Mouse (Mus musculus): ENCODE results near the gene Hist1h2bc. TPM values are rescaled to one million over a fixed set of nuclear protein-coding genes. Genes with fewer than 3 reads are reported as not detected.

Gene Hist1h2bc
- polyA plus RNA-seq, 1 experiment: 55.6 TPM

GRCm38 (mm10) chr13:23740910-23741309 is 56.9 kb downstream of the Hist1h2bc start:
- no peak for TF ChIP-seq POLR2A (IDR thresholded peaks at IDR 0.05; ENCODE audit: low read depth, low read length)
- TF ChIP-seq CTCF (IDR thresholded peaks at IDR 0.05; ENCODE audit: borderline replicate concordance, insufficient read depth, low read length): no peak
- Histone ChIP-seq H3K4me3 (ENCODE audit: insufficient read depth, low read length) (no peak overlapping the region), H3K27ac (ENCODE audit: insufficient read depth, low read length) (no peak overlapping the region), H3K4me1 (ENCODE audit: control insufficient read depth, insufficient read depth, low read length) (peaks cover 6% of the 10 kb centered on the region; the same call in 1 of the 2 replicates)

DNA sequence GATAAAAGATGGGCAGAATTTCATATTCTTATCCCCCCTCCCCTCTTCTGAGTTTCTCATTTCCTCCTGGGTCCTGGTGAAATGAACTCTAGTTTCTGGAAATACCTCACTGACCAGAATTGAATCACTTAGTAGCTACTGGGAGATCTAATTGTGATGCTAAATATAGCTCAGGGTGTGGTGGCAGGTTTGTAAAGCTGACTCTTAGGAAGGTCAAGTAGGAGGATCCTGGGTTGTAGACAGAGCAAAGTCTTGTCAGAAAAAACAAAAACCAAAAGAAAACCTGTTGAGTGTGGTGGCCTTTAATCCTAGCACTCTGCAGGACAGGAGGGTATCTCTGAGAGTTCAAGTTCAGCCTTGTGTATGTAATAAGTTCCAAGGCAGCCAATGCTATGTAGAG is 58.0 kb downstream of the Hist1h2bc start:
- Histone ChIP-seq H3K4me1 (ENCODE audit: control insufficient read depth, insufficient read depth, low read length) (peaks cover 6% of the 10 kb centered on the region; the same call in 1 of the 2 replicates), H3K4me3 (ENCODE audit: insufficient read depth, low read length) (no peak overlapping the region), H3K27ac (ENCODE audit: insufficient read depth, low read length) (no peak overlapping the region)
- TF ChIP-seq POLR2A (IDR thresholded peaks at IDR 0.05; ENCODE audit: low read depth, low read length) (no peak), CTCF (IDR thresholded peaks at IDR 0.05; ENCODE audit: borderline replicate concordance, insufficient read depth, low read length) (no peak)

Other genes with a start within 250 kb of the Hist1h2bc start
- gene Btn1a1, start 218.3 kb upstream of the Hist1h2bc start, polyA plus RNA-seq (2011; ENCODE audit: insufficient read length, low read depth, missing spikeins): not detected in 2 replicates
- gene Btn2a2, start 195.3 kb upstream of the Hist1h2bc start, polyA plus RNA-seq (2011; ENCODE audit: insufficient read length, low read depth, missing spikeins): not detected in 2 replicates
- 8.1 and 10.5 TPM in 2 replicates for gene Hist1h4h, start 153.1 kb upstream of the Hist1h2bc start, polyA plus RNA-seq (2011; ENCODE audit: insufficient read length, low read depth, missing spikeins)
- gene Hist1h2af, start 150.3 kb upstream of the Hist1h2bc start, polyA plus RNA-seq (2011; ENCODE audit: insufficient read length, low read depth, missing spikeins): 12.7 and 20.4 TPM in 2 replicates
- 5.7 TPM in 1 of 2 replicates, not detected in the other for gene Hist1h3g, start 148.8 kb upstream of the Hist1h2bc start, polyA plus RNA-seq (2011; ENCODE audit: insufficient read length, low read depth, missing spikeins)
- gene Hist1h2bh, start 140.8 kb upstream of the Hist1h2bc start, polyA plus RNA-seq (2011; ENCODE audit: insufficient read length, low read depth, missing spikeins): 1.8 and 4.0 TPM in 2 replicates
- gene Hist1h3f, start 140.1 kb upstream of the Hist1h2bc start, polyA plus RNA-seq (2011; ENCODE audit: insufficient read length, low read depth, missing spikeins): 0.61 and 0.70 TPM in 2 replicates
- gene Hist1h4f, start 132.6 kb upstream of the Hist1h2bc start, polyA plus RNA-seq (2011; ENCODE audit: insufficient read length, low read depth, missing spikeins): 9.6 and 18.1 TPM in 2 replicates
- gene Hist1h1d, start 130.9 kb upstream of the Hist1h2bc start, polyA plus RNA-seq (2011; ENCODE audit: insufficient read length, low read depth, missing spikeins): 0.83 and 2.7 TPM in 2 replicates
- gene Hist1h3e, start 121.8 kb upstream of the Hist1h2bc start, polyA plus RNA-seq (2011; ENCODE audit: insufficient read length, low read depth, missing spikeins): 2.4 and 3.4 TPM in 2 replicates
- gene Hist1h2ae, start 113.0 kb upstream of the Hist1h2bc start, polyA plus RNA-seq (2011; ENCODE audit: insufficient read length, low read depth, missing spikeins): 3.4 and 6.0 TPM in 2 replicates
- gene Hist1h2bg, start 112.8 kb upstream of the Hist1h2bc start, polyA plus RNA-seq (2011; ENCODE audit: insufficient read length, low read depth, missing spikeins): 12.6 and 22.6 TPM in 2 replicates
- gene Hist1h2bf, start 110.0 kb upstream of the Hist1h2bc start, polyA plus RNA-seq (2011; ENCODE audit: insufficient read length, low read depth, missing spikeins): 5.7 and 6.4 TPM in 2 replicates
- gene Hist1h2ad, start 109.8 kb upstream of the Hist1h2bc start, polyA plus RNA-seq (2011; ENCODE audit: insufficient read length, low read depth, missing spikeins): 2.9 and 3.0 TPM in 2 replicates
- 2.4 and 5.1 TPM in 2 replicates for gene Hist1h3d, start 108.4 kb upstream of the Hist1h2bc start, polyA plus RNA-seq (2011; ENCODE audit: insufficient read length, low read depth, missing spikeins)
- gene Hist1h4d, start 102.6 kb upstream of the Hist1h2bc start, polyA plus RNA-seq (2011; ENCODE audit: insufficient read length, low read depth, missing spikeins): 3.7 and 6.8 TPM in 2 replicates
- gene Hist1h2be, start 63.1 kb upstream of the Hist1h2bc start, polyA plus RNA-seq (2011; ENCODE audit: insufficient read length, low read depth, missing spikeins): 2.2 and 4.1 TPM in 2 replicates
- gene Hist1h1e, start 61.6 kb upstream of the Hist1h2bc start, polyA plus RNA-seq (2011; ENCODE audit: insufficient read length, low read depth, missing spikeins): 3.8 and 8.8 TPM in 2 replicates
- 0.79 and 0.82 TPM in 2 replicates for gene Hist1h2ac, start 251 bp upstream of the Hist1h2bc start, polyA plus RNA-seq (2011; ENCODE audit: insufficient read length, low read depth, missing spikeins)
- gene Hist1h1t, start 11.6 kb downstream of the Hist1h2bc start, polyA plus RNA-seq (2011; ENCODE audit: insufficient read length, low read depth, missing spikeins): not detected in 2 replicates
- gene Hist1h4c, start 14.3 kb downstream of the Hist1h2bc start, polyA plus RNA-seq (2011; ENCODE audit: insufficient read length, low read depth, missing spikeins): 2.8 and 3.8 TPM in 2 replicates
- gene Hfe, start 26.7 kb downstream of the Hist1h2bc start, polyA plus RNA-seq (2011; ENCODE audit: insufficient read length, low read depth, missing spikeins): 4.6 and 7.9 TPM in 2 replicates
- 69.4 and 72.0 TPM in 2 replicates for gene Hist1h1c, start 54.6 kb downstream of the Hist1h2bc start, polyA plus RNA-seq (2011; ENCODE audit: insufficient read length, low read depth, missing spikeins)
- 2.6 and 5.4 TPM in 2 replicates for gene Hist1h3c, start 61.4 kb downstream of the Hist1h2bc start, polyA plus RNA-seq (2011; ENCODE audit: insufficient read length, low read depth, missing spikeins)
- gene Hist1h2bb, start 62.5 kb downstream of the Hist1h2bc start, polyA plus RNA-seq (2011; ENCODE audit: insufficient read length, low read depth, missing spikeins): 4.2 and 5.7 TPM in 2 replicates
- 10.0 and 12.3 TPM in 2 replicates for gene Hist1h2ab, start 66.9 kb downstream of the Hist1h2bc start, polyA plus RNA-seq (2011; ENCODE audit: insufficient read length, low read depth, missing spikeins)
- 5.6 and 6.3 TPM in 2 replicates for gene Hist1h3b, start 68.1 kb downstream of the Hist1h2bc start, polyA plus RNA-seq (2011; ENCODE audit: insufficient read length, low read depth, missing spikeins)
- 7.8 and 12.5 TPM in 2 replicates for gene Hist1h4b, start 72.8 kb downstream of the Hist1h2bc start, polyA plus RNA-seq (2011; ENCODE audit: insufficient read length, low read depth, missing spikeins)
- 1.3 and 5.4 TPM in 2 replicates for gene Hist1h4a, start 77.0 kb downstream of the Hist1h2bc start, polyA plus RNA-seq (2011; ENCODE audit: insufficient read length, low read depth, missing spikeins)
- 2.0 and 5.5 TPM in 2 replicates for gene Hist1h3a, start 78.2 kb downstream of the Hist1h2bc start, polyA plus RNA-seq (2011; ENCODE audit: insufficient read length, low read depth, missing spikeins)
- 2.3 and 7.9 TPM in 2 replicates for gene Hist1h1a, start 79.5 kb downstream of the Hist1h2bc start, polyA plus RNA-seq (2011; ENCODE audit: insufficient read length, low read depth, missing spikeins)
- not detected in 2 replicates for gene Trim38, start 85.7 kb downstream of the Hist1h2bc start, polyA plus RNA-seq (2011; ENCODE audit: insufficient read length, low read depth, missing spikeins)
- gene Slc17a2, start 122.8 kb downstream of the Hist1h2bc start, polyA plus RNA-seq (2011; ENCODE audit: insufficient read length, low read depth, missing spikeins): not detected in 2 replicates
- gene Slc17a3, start 155.2 kb downstream of the Hist1h2bc start, polyA plus RNA-seq (2011; ENCODE audit: insufficient read length, low read depth, missing spikeins): not detected in 2 replicates
- not detected in 2 replicates for gene Slc17a1, start 183.6 kb downstream of the Hist1h2bc start, polyA plus RNA-seq (2011; ENCODE audit: insufficient read length, low read depth, missing spikeins)
- not detected in 2 replicates for gene Slc17a4, start 230.8 kb downstream of the Hist1h2bc start, polyA plus RNA-seq (2011; ENCODE audit: insufficient read length, low read depth, missing spikeins)
- gene Hist1h2ba, start 250.0 kb downstream of the Hist1h2bc start, polyA plus RNA-seq (2011; ENCODE audit: insufficient read length, low read depth, missing spikeins): not detected in 2 replicates

Measured in embryonic fibroblast, embryonic 13.5 days (primary cell).